Mouse (Mus musculus): ENCODE measurements around the gene Paf1.

Gene Paf1

GRCm38 (mm10) chr7:28370977-28371513, 21.7 kb upstream of the Paf1 start:
- in situ Hi-C loops (cut with MboI, MseI): no loop called here

- in situ Hi-C loops (cut with MboI, MseI): no loop called here
Measured at GRCm38 (mm10) chr7:28371514-28371989, 21.2 kb upstream of the Paf1 start.

GRCm38 (mm10) chr7:28372251-28373108, 20.3 kb upstream of the Paf1 start, which contains the start of gene Plekhg2:
Gene Plekhg2, minus strand, starts transcription at chr7:28372599.
- in situ Hi-C loops (cut with MboI, MseI): no loop called here

GRCm38 (mm10) chr7:28373131-28373581, 19.6 kb upstream of the Paf1 start:
- in situ Hi-C loops (cut with MboI, MseI): no loop called here

- in situ Hi-C loops (cut with MboI, MseI): no loop called here
Measured at GRCm38 (mm10) chr7:28373891-28374495, 18.8 kb upstream of the Paf1 start.

- in situ Hi-C loops (cut with MboI, MseI): no loop called here
Measured at GRCm38 (mm10) chr7:28374647-28375046, 18.1 kb upstream of the Paf1 start.

GRCm38 (mm10) chr7:28375176-28375921, 17.4 kb upstream of the Paf1 start:
- in situ Hi-C loops (cut with MboI, MseI): no loop called here

GRCm38 (mm10) chr7:28376011-28376771, 16.6 kb upstream of the Paf1 start:
- in situ Hi-C loops (cut with MboI, MseI): no loop called here

GRCm38 (mm10) chr7:28377190-28378065, 15.3 kb upstream of the Paf1 start:
- in situ Hi-C loops (cut with MboI, MseI): no loop called here

- in situ Hi-C loops (cut with MboI, MseI): no loop called here
Measured at GRCm38 (mm10) chr7:28378066-28378690, 14.6 kb upstream of the Paf1 start.

- in situ Hi-C loops (cut with MboI, MseI): no loop called here
Measured at GRCm38 (mm10) chr7:28378769-28379651, 13.7 kb upstream of the Paf1 start.

GRCm38 (mm10) chr7:28380237-28381016, 12.3 kb upstream of the Paf1 start, which contains the start of gene Zfp36:
Gene Zfp36, minus strand, starts transcription at chr7:28380253.
- in situ Hi-C loops (cut with MboI, MseI): loop anchor here (10.0 kb wide), 2 partner anchors 206 to 896 kb away; partner anchors contain the start of genes Dyrk1b and Sertad1

GRCm38 (mm10) chr7:28381017-28381790, 11.5 kb upstream of the Paf1 start:
- in situ Hi-C loops (cut with MboI, MseI): loop anchor here (10.0 kb wide), 2 partner anchors 206 to 896 kb away; partner anchors contain the start of genes Dyrk1b and Sertad1

- in situ Hi-C loops (cut with MboI, MseI): loop anchor here (10.0 kb wide), 2 partner anchors 207 to 897 kb away; partner anchors contain the start of genes Dyrk1b and Sertad1
Measured at GRCm38 (mm10) chr7:28381938-28382337, 10.8 kb upstream of the Paf1 start.

- in situ Hi-C loops (cut with MboI, MseI): loop anchor here (10.0 kb wide), 2 partner anchors 208 to 898 kb away; partner anchors contain the start of genes Dyrk1b and Sertad1
Measured at GRCm38 (mm10) chr7:28382347-28382951, 10.3 kb upstream of the Paf1 start.

- in situ Hi-C loops (cut with MboI, MseI): loop anchor here (10.0 kb wide), 2 partner anchors 208 to 898 kb away; partner anchors contain the start of genes Dyrk1b and Sertad1
Measured at GRCm38 (mm10) chr7:28382981-28383396, 9.8 kb upstream of the Paf1 start.
